ENCODE assay signal across 9 mouse cellular contexts in the genomic region with DNA sequence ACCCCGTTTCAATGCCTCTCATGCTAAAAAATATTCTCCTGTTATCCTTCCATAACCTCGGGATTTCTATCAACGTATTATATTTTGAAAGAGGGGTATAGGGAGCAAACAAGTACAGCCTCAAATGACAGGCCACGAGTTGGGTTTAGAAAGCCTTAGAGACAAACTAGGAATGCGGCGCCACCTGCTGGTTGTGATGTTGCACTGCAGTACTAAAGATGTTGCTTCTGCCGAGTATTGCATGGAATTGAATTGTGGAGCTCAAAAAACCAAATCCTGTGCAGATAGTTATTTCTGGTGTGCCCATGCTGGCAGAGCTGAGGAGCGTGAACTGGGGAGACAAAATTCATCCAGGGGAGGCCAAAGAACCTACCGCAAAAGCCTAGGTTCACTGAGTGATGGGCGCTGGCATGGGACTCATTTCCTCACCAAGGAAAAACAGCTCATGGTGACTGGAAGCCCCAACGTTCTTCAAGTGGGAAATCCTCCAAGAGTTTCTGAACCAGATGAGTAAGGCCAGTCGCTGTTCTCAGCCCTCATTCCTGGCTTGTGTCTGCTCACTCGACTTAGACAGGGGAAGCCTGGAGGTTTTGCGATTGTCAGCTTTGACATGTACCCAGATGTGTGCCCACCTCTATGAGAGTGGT. TPM values are rescaled to one million over a fixed set of nuclear protein-coding genes. Genes with fewer than 3 reads are reported as not detected.
DNase-seq lines count a peak whose midpoint lies in the region; ATAC-seq lines count a peak whose summit lies in the region.
"Had no signal": no experiment of that assay in that cellular context is flagged by ENCODE, and none has a peak within 500 bp of the region (broad histone marks: within the 10 kb centered on the region; RNA-seq: fewer than 3 reads in every experiment).

No protein-coding gene starts in this region.

- no peaks in the 10 kb centered on the region for H3K36me3 ChIP-seq in forebrain, embryonic 11.5 days (ENCODE audit: control insufficient read depth, insufficient read depth, low read length)
- H3K36me3 ChIP-seq: midbrain, embryonic 12.5 days had no signal

- 26% methylated on average over 14 of the region's 14 CpGs for WGBS in forebrain, embryonic 11.5 days

- H3K27ac ChIP-seq in forebrain, embryonic 11.5 days (ENCODE audit: low read depth, low read length), result no peak overlapping the region
- H3K27ac ChIP-seq: midbrain, embryonic 12.5 days had no signal

- H3K4me3 ChIP-seq in forebrain, embryonic 11.5 days (ENCODE audit: low read depth, low read length), result no peak overlapping the region
- H3K4me3 ChIP-seq: midbrain, embryonic 12.5 days had no signal

- no peak overlapping the region for H3K9ac ChIP-seq in forebrain, embryonic 11.5 days (ENCODE audit: low read length)
- H3K9ac ChIP-seq: midbrain, embryonic 12.5 days had no signal

- H3K4me1 ChIP-seq in forebrain, embryonic 11.5 days (replicated peaks; ENCODE audit: control insufficient read depth, insufficient read depth, low read length), result no peaks in the 10 kb centered on the region
- H3K4me1 ChIP-seq: midbrain, embryonic 12.5 days had no signal

- intact Hi-C loops in heart, postnatal 10 days (cut with DNase I), result loop anchor here (1.0 to 5.0 kb wide), 3 partner anchors 60 to 916 kb away; no protein-coding TSS in a partner anchor

- H3K27me3 ChIP-seq in forebrain, embryonic 11.5 days (ENCODE audit: control insufficient read depth, insufficient read depth, low read length), result no peaks in the 10 kb centered on the region

- peak; percentile 87 for DNase-seq in NIH3T3 (ENCODE audit: low read depth)
- DNase-seq in c-Kit-positive CD71-positive TER-119-negative erythroid progenitor cells, embryonic 14.5 days (ENCODE audit: low read depth), result peak; percentile 63
- DNase-seq in forebrain, embryonic 11.5 days (ENCODE audit: low spot score), result peak; percentile 87
- peak; percentile 81 to 86 for DNase-seq in heart, postnatal 10 days
- DNase-seq in layer of hippocampus, postnatal 10 days (ENCODE audit: low spot score in 2 of 2), result peak; percentile 87 to 88
- peak; percentile 83 to 90 for DNase-seq in right cerebral cortex, postnatal 10 days (ENCODE audit: low spot score in 2 of 2)
- DNase-seq in urinary bladder, postnatal 4 days (ENCODE audit: low spot score in 2 of 2), result peak; percentile 40 to 80

- peak; percentile 46; the same call in 1 of the 2 replicates for ATAC-seq in forebrain, embryonic 11.5 days (replicated peaks; ENCODE audit: low FRiP score)
- peak; percentile 82 for ATAC-seq in megakaryocyte progenitor cell, adult 5-6 weeks (replicated peaks; ENCODE audit: poor library complexity)

- H3K4me2 ChIP-seq in forebrain, embryonic 11.5 days (ENCODE audit: low read depth, low read length, severe bottlenecking), result no peak overlapping the region
- H3K4me2 ChIP-seq: midbrain, embryonic 12.5 days had no signal

- no peaks in the 10 kb centered on the region for H3K9me3 ChIP-seq in forebrain, embryonic 11.5 days (ENCODE audit: control insufficient read depth, low read length)
- H3K9me3 ChIP-seq: midbrain, embryonic 12.5 days had no signal

RNA-seq across cellular contexts. Expression of a gene that starts 11.2 kb away (rescaled TPM):
- 2.9 and 3.0 TPM in 2 replicates for polyA plus RNA-seq in forebrain, embryonic 11.5 days (2014; fragmentation: Nextera tagmentation; extraction: Ambion mirVana)
- 1 to 10 TPM in 1 of 2 experiments, under 1 TPM in 1; 0.79 to 1.3 TPM for total RNA-seq in heart, postnatal 10 days (2021)
- total RNA-seq in layer of hippocampus, postnatal 10 days (2021), result 10 to 100 TPM in 1 of 2 experiments, 1 to 10 TPM in 1; 8.7 to 10.0 TPM
- total RNA-seq in megakaryocyte progenitor cell, adult 5-6 weeks (2015), result not detected in 2 replicates
- 0.24 TPM in 1 of 2 replicates, not detected in the other for total RNA-seq in megakaryocyte progenitor cell, adult 5-6 weeks (2017)

RNA-seq across cellular contexts. Expression of a gene that starts 41.3 kb away (rescaled TPM):
- 19.8 and 21.7 TPM in 2 replicates for polyA plus RNA-seq in forebrain, embryonic 11.5 days (2014; fragmentation: Nextera tagmentation; extraction: Ambion mirVana)
- total RNA-seq in heart, postnatal 10 days (2021), result 1 to 10 TPM; 4.7 to 6.6 TPM
- total RNA-seq in layer of hippocampus, postnatal 10 days (2021), result 1 to 10 TPM; 4.0 to 5.0 TPM
- 37.2 and 51.3 TPM in 2 replicates for total RNA-seq in megakaryocyte progenitor cell, adult 5-6 weeks (2015)
- 16.8 and 18.3 TPM in 2 replicates for total RNA-seq in megakaryocyte progenitor cell, adult 5-6 weeks (2017)

Comparison
In these comparisons a context has a peak if more than half of its experiments do, and no peak if none do; other contexts are left out.
1. RNA of a gene that starts 11.2 kb away (total RNA-seq): 8.7 to 10.0 TPM in layer of hippocampus, postnatal 10 days; 0.79 to 1.3 TPM in heart, postnatal 10 days and 0.24 TPM in megakaryocyte progenitor cell, adult 5-6 weeks; every median in the first group is over 4 times any median in the second.
2. Peak in every context shown above with its lines, with median percentiles within 50 percentile points of each other: DNase-seq.